Mouse (Mus musculus): ENCODE measurements at regions not wholly inside any gene's neighbourhood (a gene's known extent, or its start where the extent isn't known, plus 50 kb on each side); places are given as distances from the start of the nearest gene placed in this dataset.

GRCm38 (mm10) chr14:47805771-47806535 lies 157.7 kb downstream of the Ktn1 start:
- TF ChIP-seq CTCF (IDR thresholded peaks at IDR 0.05; ENCODE audit: low read depth): no peak
- TF ChIP-seq EP300 (IDR thresholded peaks at IDR 0.05; ENCODE audit: low read depth): no peak

Data from liver, embryonic 14.5 days (tissue).